Mouse (Mus musculus): ENCODE measurements at regions not wholly inside any gene's neighbourhood (a gene's known extent, or its start where the extent isn't known, plus 50 kb on each side); places are given as distances from the start of the nearest gene placed in this dataset.
A peak's percentile ranks its signal among the peaks of the same experiment; 100 is the strongest.

DNA sequence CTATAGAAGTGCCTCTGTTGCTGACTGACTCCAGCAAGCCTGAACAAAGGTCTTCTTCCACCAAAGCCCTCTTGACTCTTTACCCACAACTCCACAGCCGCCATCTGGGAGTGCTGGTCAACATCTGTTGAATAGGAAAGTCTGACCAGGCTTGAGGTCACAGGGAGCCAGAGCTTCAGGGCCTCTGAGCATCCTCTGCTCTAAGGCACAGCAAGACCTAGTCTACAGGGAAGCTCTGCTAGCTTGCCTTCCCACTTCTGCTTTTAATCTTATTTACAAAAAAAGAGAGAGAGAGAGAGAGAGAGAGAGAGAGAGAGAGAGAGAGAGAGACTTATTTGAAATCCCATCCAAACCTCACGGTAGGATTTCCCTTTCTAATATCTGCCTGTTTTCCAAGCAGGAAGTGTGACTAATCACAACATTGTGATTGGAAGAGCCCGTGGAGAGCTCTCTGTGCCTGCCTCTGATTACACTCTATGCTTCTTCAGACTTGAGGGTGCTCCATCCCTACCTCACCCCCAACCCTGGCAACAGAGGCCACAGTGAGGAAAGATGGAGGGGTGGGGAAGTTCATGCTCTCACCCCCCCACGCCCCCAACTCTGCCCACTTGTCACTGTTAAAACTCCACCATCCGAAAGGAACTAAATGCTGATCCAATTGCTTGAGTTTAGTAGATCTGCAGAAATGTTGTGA, 194.1 kb downstream of the Sp3 start:
- ATAC-seq (replicated peaks; ENCODE audit: low FRiP score, low TSS enrichment, poor library complexity, severe bottlenecking) = no peak

GRCm38 (mm10) chr2:72787616-72788015, 192.6 kb downstream of the Sp3 start:
- ATAC-seq (replicated peaks; ENCODE audit: low FRiP score, low TSS enrichment, poor library complexity, severe bottlenecking) = no peak

DNA sequence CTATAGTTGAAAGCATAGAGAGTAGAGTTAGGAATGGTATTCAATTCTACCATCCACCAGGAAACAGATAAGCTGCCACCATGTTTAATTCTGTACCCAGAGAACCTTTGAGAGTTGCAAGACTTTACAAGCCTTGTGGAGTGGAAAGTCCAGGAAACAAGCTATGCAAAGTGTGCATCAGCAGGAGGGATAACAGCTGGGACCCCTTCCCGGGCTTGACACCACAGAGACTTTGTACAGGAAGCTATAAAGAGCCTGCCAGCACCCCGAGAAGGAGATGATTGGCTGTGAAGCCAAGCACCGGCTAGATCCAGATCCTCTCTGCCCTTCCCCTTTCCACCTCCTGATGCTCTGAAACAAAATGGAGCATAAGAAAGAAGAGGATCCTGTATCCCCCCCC, 188.8 kb downstream of the Sp3 start:
- ATAC-seq (replicated peaks; ENCODE audit: low FRiP score, low TSS enrichment, poor library complexity, severe bottlenecking) = no peak

DNA sequence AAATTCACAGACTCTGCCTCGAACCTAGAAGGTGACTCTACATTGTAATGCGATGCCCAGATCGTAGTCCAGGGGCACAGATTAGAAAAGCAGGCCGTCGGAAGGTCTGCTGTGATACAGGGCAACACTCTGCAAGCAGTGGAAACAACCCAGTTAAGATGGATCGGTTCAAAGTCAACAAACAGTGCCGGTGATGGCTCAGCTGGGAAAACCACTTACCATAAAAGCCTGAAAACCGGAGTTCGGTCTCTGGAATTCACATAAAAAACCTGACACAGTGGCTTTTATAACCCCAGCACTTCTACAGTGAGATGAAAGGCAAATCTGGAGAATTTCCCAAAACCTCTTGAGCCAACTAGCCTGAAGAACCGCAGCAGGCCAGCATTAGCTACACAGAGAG, 186.8 kb downstream of the Sp3 start:
- no peak for ATAC-seq (replicated peaks; ENCODE audit: low FRiP score, low TSS enrichment, poor library complexity, severe bottlenecking)

- no peak for ATAC-seq (replicated peaks; ENCODE audit: low FRiP score, low TSS enrichment, poor library complexity, severe bottlenecking)
These were observed 185.7 kb downstream of the Sp3 start for GRCm38 (mm10) chr2:72794501-72794900.

GRCm38 (mm10) chr2:72797002-72797718, 183.1 kb downstream of the Sp3 start:
- no peak for ATAC-seq (replicated peaks; ENCODE audit: low FRiP score, low TSS enrichment, poor library complexity, severe bottlenecking)

- ATAC-seq (replicated peaks; ENCODE audit: low FRiP score, low TSS enrichment, poor library complexity, severe bottlenecking) = no peak; the same call in 1 of the 2 replicates
These were observed 179.6 kb downstream of the Sp3 start for GRCm38 (mm10) chr2:72800696-72801095.

- peak; percentile 65 for ATAC-seq (replicated peaks; ENCODE audit: low FRiP score, low TSS enrichment, poor library complexity, severe bottlenecking)
These were observed 166.8 kb downstream of the Sp3 start for GRCm38 (mm10) chr2:72813282-72813974.

DNA sequence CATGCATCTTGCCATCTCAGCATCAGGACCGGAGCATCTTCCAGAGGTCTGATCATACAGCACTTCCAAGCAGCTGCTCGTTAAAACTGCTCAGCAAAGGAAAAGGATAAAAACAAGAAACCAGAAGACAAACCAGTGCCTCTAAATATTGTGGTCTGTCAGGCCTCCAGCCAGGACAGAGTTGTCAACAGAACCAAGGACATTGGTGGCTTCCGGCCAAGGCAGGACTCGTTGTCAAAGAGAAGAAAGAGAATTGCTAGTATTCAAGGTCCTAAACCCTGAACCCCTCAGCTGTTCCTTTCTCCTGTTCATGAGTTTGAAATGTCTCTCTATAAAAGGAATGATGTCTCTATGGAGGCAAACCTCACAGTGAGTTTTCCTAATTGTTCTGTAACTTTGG, 155.0 kb downstream of the Sp3 start:
- ATAC-seq (replicated peaks; ENCODE audit: low FRiP score, low TSS enrichment, poor library complexity, severe bottlenecking) = no peak

DNA sequence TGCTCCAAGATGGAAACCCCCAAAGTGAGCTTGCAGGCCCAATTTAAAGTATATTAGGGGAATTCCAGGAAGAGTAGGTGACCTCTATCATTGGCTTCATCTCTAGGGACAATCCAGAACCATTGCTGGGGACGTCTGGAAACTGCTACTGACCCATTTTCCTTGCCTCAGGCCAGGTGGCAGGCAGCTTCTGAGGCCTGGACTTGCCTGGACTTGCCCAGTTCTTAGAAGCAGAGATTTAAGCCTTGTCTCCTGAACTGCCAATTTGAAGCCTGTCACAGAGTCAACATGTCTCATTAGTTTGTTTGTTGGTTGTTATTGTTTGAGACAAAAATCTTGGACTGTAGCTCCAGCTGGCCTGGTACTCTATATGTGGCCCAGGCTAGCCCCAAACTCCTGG, 151.1 kb downstream of the Sp3 start:
- ATAC-seq (replicated peaks; ENCODE audit: low FRiP score, low TSS enrichment, poor library complexity, severe bottlenecking) = no peak

- no peak for ATAC-seq (replicated peaks; ENCODE audit: low FRiP score, low TSS enrichment, poor library complexity, severe bottlenecking)
These were observed 147.5 kb downstream of the Sp3 start for GRCm38 (mm10) chr2:72832770-72833169.

GRCm38 (mm10) chr2:72838085-72838727, 142.0 kb downstream of the Sp3 start:
- no peak for ATAC-seq (replicated peaks; ENCODE audit: low FRiP score, low TSS enrichment, poor library complexity, severe bottlenecking)

DNA sequence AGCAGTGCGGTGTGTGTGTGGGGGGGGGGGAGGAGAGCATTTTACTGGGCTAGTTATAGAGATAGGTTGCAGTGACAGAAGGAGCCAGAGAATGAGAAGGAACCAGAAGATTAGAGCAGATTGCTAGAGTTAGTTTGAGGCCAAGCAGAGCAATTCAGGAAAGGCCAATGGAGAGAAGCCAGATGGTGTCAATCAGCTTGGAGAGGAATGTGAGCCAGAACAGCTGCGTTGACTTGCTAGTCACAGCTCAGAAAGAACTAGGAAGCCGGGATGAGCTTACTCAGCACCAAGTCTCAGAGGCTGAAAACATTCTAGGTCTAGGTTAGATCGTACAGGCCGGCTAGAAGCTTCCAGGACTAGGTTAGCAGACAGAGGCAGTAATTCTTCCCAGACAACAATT, 140.6 kb downstream of the Sp3 start:
- ATAC-seq (replicated peaks; ENCODE audit: low FRiP score, low TSS enrichment, poor library complexity, severe bottlenecking) = no peak

GRCm38 (mm10) chr2:72841367-72841766, 138.9 kb downstream of the Sp3 start:
- ATAC-seq (replicated peaks; ENCODE audit: low FRiP score, low TSS enrichment, poor library complexity, severe bottlenecking) = no peak

- ATAC-seq (replicated peaks; ENCODE audit: low FRiP score, low TSS enrichment, poor library complexity, severe bottlenecking) = no peak
These were observed 136.6 kb downstream of the Sp3 start for GRCm38 (mm10) chr2:72843610-72844009.

GRCm38 (mm10) chr2:72849441-72850192, 130.6 kb downstream of the Sp3 start:
- ATAC-seq (replicated peaks; ENCODE audit: low FRiP score, low TSS enrichment, poor library complexity, severe bottlenecking) = no peak

GRCm38 (mm10) chr2:72852509-72852908, 127.7 kb downstream of the Sp3 start:
- no peak for ATAC-seq (replicated peaks; ENCODE audit: low FRiP score, low TSS enrichment, poor library complexity, severe bottlenecking)

DNA sequence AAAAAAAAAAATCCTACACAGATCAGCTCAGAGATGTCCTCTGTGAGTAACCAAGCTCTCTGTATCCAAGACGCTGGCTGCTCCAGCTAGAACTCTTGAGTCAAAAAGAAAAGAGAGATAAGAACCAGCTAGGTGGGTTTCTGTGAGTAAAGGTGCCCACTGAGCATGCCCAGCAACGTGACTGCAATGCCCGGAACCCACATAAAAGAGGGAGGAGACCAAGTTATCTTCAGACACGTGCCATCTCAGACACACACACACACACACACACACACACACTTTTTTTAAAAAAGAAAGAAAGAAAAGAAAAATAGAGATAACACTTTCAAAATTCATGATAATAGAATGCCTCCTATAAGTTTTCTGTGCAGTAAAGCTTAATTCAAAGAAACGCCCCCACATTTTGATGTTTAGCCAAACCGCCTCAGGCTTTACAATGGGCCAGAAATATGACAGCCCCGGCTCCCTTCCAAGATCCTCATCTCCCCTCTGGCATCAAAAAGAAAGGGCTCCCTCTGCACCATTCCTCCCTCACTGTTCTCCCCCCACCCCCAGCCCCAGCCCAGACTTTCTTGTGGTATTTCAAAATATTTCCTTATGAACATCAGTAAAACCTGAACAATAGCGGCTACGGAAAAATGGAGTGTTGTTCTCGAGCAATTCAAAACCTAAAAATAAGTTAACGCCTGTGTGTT, 124.8 kb downstream of the Sp3 start:
- ATAC-seq (replicated peaks; ENCODE audit: low FRiP score, low TSS enrichment, poor library complexity, severe bottlenecking) = no peak
